Mouse (Mus musculus) urinary bladder, postnatal 10 days (tissue): ENCODE data around the gene Dse.

Experiments
- DNase-seq: peaks from one replicate; pipeline ENCODE4 v3.0.0; 2022; ENCODE audit warnings: low spot score

Gene Dse

GRCm38 (mm10) chr10:34128391-34128790 lies 79.1 kb downstream of the Dse start:
- no peak for DNase-seq

DNA sequence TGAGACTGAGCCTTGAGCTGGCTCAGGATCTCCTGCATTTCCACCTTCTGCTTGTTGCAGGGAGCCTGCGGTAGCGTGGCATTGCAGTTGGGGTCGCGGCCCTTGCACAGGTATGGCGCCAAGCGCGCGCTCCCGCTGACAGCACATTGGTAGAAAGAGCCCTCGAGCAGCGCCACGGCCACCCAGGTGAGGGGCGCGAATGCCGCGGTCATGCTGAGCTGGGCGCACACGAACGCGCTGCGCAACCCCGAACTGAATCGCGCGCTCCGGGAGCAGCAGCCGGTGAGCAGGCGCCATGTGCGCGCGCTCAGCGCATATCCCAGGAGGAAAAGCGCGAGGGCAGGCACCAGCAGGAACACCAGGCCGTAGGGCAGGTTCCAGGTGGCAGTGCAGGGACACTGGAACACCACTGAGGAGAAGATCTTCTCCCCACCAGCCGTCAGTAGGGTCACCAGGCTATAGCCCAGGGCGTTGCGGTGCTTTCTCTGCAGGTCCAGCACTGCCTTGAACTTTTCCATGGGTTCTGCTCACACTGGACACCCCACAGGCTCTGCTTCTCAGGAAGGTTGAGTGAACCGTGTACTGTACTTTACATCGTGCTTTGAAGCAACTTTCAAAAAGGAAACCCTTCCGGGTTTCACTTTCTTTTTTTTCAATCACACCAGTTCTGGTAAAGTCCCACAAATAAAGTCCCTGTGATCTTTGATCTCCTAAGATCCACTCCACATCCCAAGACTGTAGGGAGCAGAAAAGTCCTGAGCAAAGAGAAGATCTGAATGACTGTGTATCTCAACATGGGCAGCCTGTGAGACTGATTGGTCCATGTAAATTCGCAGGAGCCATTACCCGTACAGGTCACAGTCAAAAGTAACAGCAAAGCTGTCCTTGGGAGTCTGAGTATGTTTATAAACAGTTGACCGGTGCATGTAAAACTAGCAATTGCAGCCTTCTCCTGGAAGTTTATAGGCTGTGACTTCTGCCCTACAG lies 79.8 kb downstream of the Dse start, which contains the start of gene Calhm6:
Gene Calhm6 (minus strand): TSS at position 593 of the 987 bp plus-strand sequence.
- DNase-seq = no peak

DNA sequence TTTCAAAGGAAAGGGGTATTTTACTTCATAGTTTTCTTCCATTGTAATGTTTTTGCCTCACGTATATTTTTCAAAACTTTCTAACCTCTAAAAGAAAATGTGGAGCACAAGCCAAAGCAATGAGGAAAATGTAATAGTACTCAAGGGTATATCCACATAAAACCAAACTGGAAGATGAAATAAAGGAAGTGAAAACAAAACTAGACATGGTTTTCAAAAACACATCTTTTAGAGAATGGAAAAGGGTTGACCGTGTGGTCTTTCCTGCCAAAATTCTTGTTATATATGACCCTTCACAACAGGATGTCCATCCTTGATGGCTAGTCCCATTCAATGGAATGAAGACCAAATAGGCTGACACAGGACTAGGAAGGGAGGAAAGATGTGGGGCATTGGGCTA lies 89.1 kb downstream of the Dse start:
- no peak for DNase-seq

GRCm38 (mm10) chr10:34117770-34118169 lies 89.7 kb downstream of the Dse start:
- DNase-seq = no peak

GRCm38 (mm10) chr10:34117131-34117530 lies 90.4 kb downstream of the Dse start:
- DNase-seq = no peak

- no peak for DNase-seq
These were observed 95.4 kb downstream of the Dse start for GRCm38 (mm10) chr10:34111964-34112738.

DNA sequence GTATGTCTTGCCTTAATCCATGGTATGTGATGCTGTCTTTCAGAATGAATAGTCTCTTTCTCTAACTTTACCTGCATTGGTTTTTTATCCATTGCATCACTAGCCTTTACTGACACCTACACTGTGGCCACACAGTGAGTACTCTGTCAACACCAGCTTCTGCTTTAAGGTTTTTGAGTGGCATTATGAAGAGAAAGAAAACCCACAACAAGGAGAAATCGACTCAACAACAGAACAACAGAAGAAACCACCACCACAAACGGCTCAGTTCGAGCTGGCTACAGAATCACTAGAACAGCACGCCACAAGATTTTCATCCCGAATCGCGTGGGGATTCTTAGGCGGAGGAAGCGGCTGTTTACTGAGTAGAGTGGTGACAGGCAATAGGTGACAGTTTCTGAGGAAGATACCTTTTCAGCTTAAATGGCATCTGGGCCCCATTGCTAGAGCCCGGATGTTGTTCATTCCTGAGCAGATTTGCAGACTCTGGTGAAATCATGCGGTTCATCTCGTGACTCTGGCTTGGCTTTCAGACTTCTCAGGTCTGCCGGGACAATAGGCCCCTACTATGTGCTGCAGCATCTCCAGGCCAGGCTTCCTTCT lies 96.6 kb downstream of the Dse start:
- DNase-seq = no peak
